Mouse (Mus musculus) lung, adult 2 months (tissue): ENCODE results near the gene Gm3435.
"Not testable (repeated sequence)": the region's sequence is repeated elsewhere in the genome, so short reads cannot be mapped to it uniquely, and the experiment has no call there.

ENCODE experiments used
- CTCF ChIP-seq: fragments of 200-500 bp; IDR thresholded peaks from 2 replicates; pipeline ENCODE4 v1.5.1; 2011; ENCODE audit warnings: mild to moderate bottlenecking, low read length, control low read depth; ENCODE audit not compliant: insufficient read depth
- POLR2A ChIP-seq: fragments of 200-500 bp; IDR thresholded peaks from 2 replicates; pipeline ENCODE4 v1.6.1; 2011; ENCODE audit warnings: low read depth, mild to moderate bottlenecking, control low read depth, low read length, borderline replicate concordance; ENCODE audit errors: extremely low read depth

GRCm38 (mm10) chr17:14992522-14993138, 17.3 kb upstream of the Gm3435 start:
- not testable (repeated sequence) for TF ChIP-seq CTCF, POLR2A
